8 mouse cellular contexts compared by ENCODE assay signal in genomic region chr11:54902333-54903323, GRCm38 (mm10). TPM values are rescaled to one million over a fixed set of nuclear protein-coding genes. Genes with fewer than 3 reads are reported as not detected.
DNase-seq lines count a peak whose midpoint lies in the region; ATAC-seq lines count a peak whose summit lies in the region.

TSS of gene Gpx3 (plus strand) at chr11:54902453.

- H3K9me3 ChIP-seq in erythroblast, embryonic 14.5 days (ENCODE audit: control insufficient read depth, low read length) = no peaks in the 10 kb centered on the region
- H3K9me3 ChIP-seq in intestine, embryonic 15.5 days = no peaks in the 10 kb centered on the region
- no peaks in the 10 kb centered on the region for H3K9me3 ChIP-seq in limb, embryonic 11.5 days (ENCODE audit: control insufficient read depth, low read length)
- no peaks in the 10 kb centered on the region for H3K9me3 ChIP-seq in midbrain, embryonic 11.5 days (ENCODE audit: control insufficient read depth, low read length)
- no peaks in the 10 kb centered on the region for H3K9me3 ChIP-seq in stomach, embryonic 16.5 days (replicated peaks; ENCODE audit: control insufficient read depth, low read length)

- no peak for ATAC-seq in erythroblast, adult 5-6 weeks (replicated peaks; ENCODE audit: low FRiP score, poor library complexity, severe bottlenecking)
- peak; percentile 89 for ATAC-seq in intestine, embryonic 15.5 days
- ATAC-seq in limb, embryonic 11.5 days (ENCODE audit: insufficient number of reproducible peaks, low FRiP score, low TSS enrichment, low read depth) = peak; percentile 85
- ATAC-seq in midbrain, embryonic 11.5 days (ENCODE audit: low FRiP score) = peak; percentile 92
- ATAC-seq in stomach, embryonic 16.5 days (ENCODE audit: insufficient read depth, low FRiP score) = peak; percentile 79

- H3K27ac ChIP-seq in intestine, embryonic 15.5 days = peak within 1 kb of the TSS; percentile 45; the same call in 1 of the 2 replicates
- no peak within 1 kb of the TSS for H3K27ac ChIP-seq in limb, embryonic 11.5 days (replicated peaks; ENCODE audit: low read depth, low read length)
- H3K27ac ChIP-seq in midbrain, embryonic 11.5 days (ENCODE audit: low read depth, low read length) = no peak within 1 kb of the TSS
- H3K27ac ChIP-seq in stomach, embryonic 16.5 days (ENCODE audit: low read length) = no peak within 1 kb of the TSS

- H3K27me3 ChIP-seq in erythroblast, embryonic 14.5 days (ENCODE audit: control insufficient read depth) = peaks cover 17% of the 10 kb centered on the region
- no peaks in the 10 kb centered on the region for H3K27me3 ChIP-seq in intestine, embryonic 15.5 days (replicated peaks)
- peaks cover 2% of the 10 kb centered on the region; the same call in 1 of the 2 replicates for H3K27me3 ChIP-seq in limb, embryonic 11.5 days (ENCODE audit: control insufficient read depth, insufficient read depth, low read length)
- H3K27me3 ChIP-seq in midbrain, embryonic 11.5 days (ENCODE audit: control insufficient read depth, insufficient read depth, low read length) = no peaks in the 10 kb centered on the region; the same call in 1 of the 2 replicates
- no peaks in the 10 kb centered on the region for H3K27me3 ChIP-seq in stomach, embryonic 16.5 days (ENCODE audit: control insufficient read depth, insufficient read depth, low read length)

- H3K36me3 ChIP-seq in erythroblast, embryonic 14.5 days (ENCODE audit: control insufficient read depth) = no peaks in the 10 kb centered on the region
- no peaks in the 10 kb centered on the region for H3K36me3 ChIP-seq in intestine, embryonic 15.5 days
- no peaks in the 10 kb centered on the region for H3K36me3 ChIP-seq in limb, embryonic 11.5 days (ENCODE audit: control insufficient read depth, insufficient read depth, low read length)
- no peaks in the 10 kb centered on the region for H3K36me3 ChIP-seq in midbrain, embryonic 11.5 days (ENCODE audit: control insufficient read depth, insufficient read depth, low read length)
- H3K36me3 ChIP-seq in stomach, embryonic 16.5 days (ENCODE audit: control insufficient read depth, insufficient read depth, low read length) = no peaks in the 10 kb centered on the region

- peak within 1 kb of the TSS; percentile 84 for H3K4me2 ChIP-seq in intestine, embryonic 15.5 days (replicated peaks)
- H3K4me2 ChIP-seq in limb, embryonic 11.5 days (ENCODE audit: low read depth, severe bottlenecking) = peak within 1 kb of the TSS; percentile 69
- peak within 1 kb of the TSS; percentile 81 for H3K4me2 ChIP-seq in midbrain, embryonic 11.5 days
- peak within 1 kb of the TSS; percentile 87 for H3K4me2 ChIP-seq in stomach, embryonic 16.5 days (ENCODE audit: low read depth, low read length)

- peak within 1 kb of the TSS; percentile 57 for H3K9ac ChIP-seq in intestine, embryonic 15.5 days
- H3K9ac ChIP-seq in limb, embryonic 11.5 days (ENCODE audit: low read length) = peak within 1 kb of the TSS; percentile 53
- peak within 1 kb of the TSS; percentile 58 for H3K9ac ChIP-seq in midbrain, embryonic 11.5 days (ENCODE audit: low read length)
- peak within 1 kb of the TSS; percentile 75 for H3K9ac ChIP-seq in stomach, embryonic 16.5 days (ENCODE audit: low read length)

- DNase-seq in embryo, embryonic 10.5 days (ENCODE audit: low spot score) = peak; percentile 91
- peak; percentile 49 to 69 for DNase-seq in gastrocnemius, postnatal 4 days (ENCODE audit: low spot score in 2 of 2)
- DNase-seq in limb, embryonic 11.5 days (ENCODE audit: low spot score) = peak; percentile 76
- DNase-seq in midbrain, embryonic 11.5 days (ENCODE audit: low spot score, missing footprints) = peak; percentile 94

- WGBS in intestine, embryonic 15.5 days = 14% methylated on average over 45 of the region's 45 CpGs
- WGBS in limb, embryonic 11.5 days = 16% methylated on average over 45 of the region's 45 CpGs
- 18% methylated on average over 42 of the region's 45 CpGs for WGBS in midbrain, embryonic 11.5 days
- WGBS in stomach, embryonic 16.5 days = 13% methylated on average over 42 of the region's 45 CpGs

- peaks cover 10% of the 10 kb centered on the region for H3K4me1 ChIP-seq in erythroblast, embryonic 14.5 days (ENCODE audit: control insufficient read depth)
- H3K4me1 ChIP-seq in intestine, embryonic 15.5 days (replicated peaks) = peaks cover 41% of the 10 kb centered on the region
- no peaks in the 10 kb centered on the region for H3K4me1 ChIP-seq in limb, embryonic 11.5 days (ENCODE audit: control insufficient read depth, insufficient read depth, low read length)
- H3K4me1 ChIP-seq in midbrain, embryonic 11.5 days (ENCODE audit: control insufficient read depth, insufficient read depth, low read length) = peaks cover 6% of the 10 kb centered on the region; the same call in 1 of the 2 replicates
- H3K4me1 ChIP-seq in stomach, embryonic 16.5 days (ENCODE audit: control insufficient read depth, insufficient read depth, low read length) = peaks cover 15% of the 10 kb centered on the region; the same call in 1 of the 2 replicates

- peak within 1 kb of the TSS; percentile 25 for H3K4me3 ChIP-seq in erythroblast, embryonic 14.5 days (replicated peaks)
- peak within 1 kb of the TSS; percentile 52 for H3K4me3 ChIP-seq in intestine, embryonic 15.5 days (replicated peaks)
- peak within 1 kb of the TSS; percentile 40 for H3K4me3 ChIP-seq in limb, embryonic 11.5 days (ENCODE audit: low read depth, low read length)
- peak within 1 kb of the TSS; percentile 37 for H3K4me3 ChIP-seq in midbrain, embryonic 11.5 days (ENCODE audit: low read depth, low read length)
- H3K4me3 ChIP-seq in stomach, embryonic 16.5 days (replicated peaks; ENCODE audit: low read length) = peak within 1 kb of the TSS; percentile 57

RNA-seq across cellular contexts. Expression of gene Gpx3, which starts in this region (rescaled TPM):
- polyA plus RNA-seq in erythroblast, embryonic 14.5 days (2012) = 0.79 and 0.86 TPM in 2 replicates
- total RNA-seq in erythroblast, adult 5-6 weeks (2015; ENCODE audit: low replicate concordance) = 20.9 and 32.1 TPM in 2 replicates
- total RNA-seq in erythroblast, adult 5-6 weeks (2017; ENCODE audit: low replicate concordance) = 0.84 and 1.8 TPM in 2 replicates
- total RNA-seq in gastrocnemius, postnatal 4 days (2021) = 10 to 100 TPM; 26.2 to 33.7 TPM
- 308 and 352 TPM in 2 replicates for polyA plus RNA-seq in intestine, embryonic 15.5 days (2015; fragmentation: Nextera tagmentation; extraction: Ambion mirVana)
- polyA plus RNA-seq in limb, embryonic 11.5 days (2014; fragmentation: Nextera tagmentation; extraction: Ambion mirVana) = 48.2 and 49.9 TPM in 2 replicates
- 57.2 and 60.5 TPM in 2 replicates for polyA plus RNA-seq in midbrain, embryonic 11.5 days (2014; fragmentation: Nextera tagmentation; extraction: Ambion mirVana)
- polyA plus RNA-seq in stomach, embryonic 16.5 days (2015; fragmentation: Nextera tagmentation; extraction: Ambion mirVana) = 174 and 187 TPM in 2 replicates

Comparison
In these comparisons a context has a peak if more than half of its experiments do, and no peak if none do; other contexts are left out.
1. RNA of gene Gpx3 (polyA plus RNA-seq): 308 to 352 TPM in intestine, embryonic 15.5 days, 174 to 187 TPM in stomach, embryonic 16.5 days, 57.2 to 60.5 TPM in midbrain, embryonic 11.5 days and 48.2 to 49.9 TPM in limb, embryonic 11.5 days; 0.79 to 0.86 TPM in erythroblast, embryonic 14.5 days; every median in the first group is over 10 times any median in the second.
2. Peak in every context shown above with its lines, with median percentiles within 50 percentile points of each other: H3K4me3 ChIP-seq, DNase-seq, H3K4me2 ChIP-seq and H3K9ac ChIP-seq.